Mouse (Mus musculus) spleen, adult 12 weeks (tissue): ENCODE data around the gene Ctnna2.

Source experiments
- DNase-seq: peaks from one replicate; pipeline ENCODE4 v3.0.0; 2022; ENCODE audit warnings: low spot score

Gene Ctnna2

DNA sequence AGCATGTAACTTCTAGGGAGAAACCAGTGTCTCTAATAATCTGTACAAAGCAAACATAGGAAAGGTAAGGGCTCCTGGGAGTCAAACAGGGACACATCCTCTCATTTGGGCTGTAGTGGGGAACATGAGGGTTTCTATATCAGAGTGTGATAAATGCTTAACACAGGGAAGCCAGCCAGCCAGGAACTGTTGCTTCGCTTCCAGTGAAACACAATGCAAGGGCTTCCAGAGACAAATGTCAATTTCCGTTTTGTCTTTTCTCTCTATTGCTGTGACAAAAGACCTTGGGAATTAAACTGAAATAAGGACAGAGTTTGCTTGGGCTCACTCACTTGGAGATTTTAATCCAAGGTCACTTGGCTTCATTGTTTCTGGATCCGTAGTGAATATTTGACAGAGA lies 162.4 kb downstream of the Ctnna2 start:
- DNase-seq: no peak

DNA sequence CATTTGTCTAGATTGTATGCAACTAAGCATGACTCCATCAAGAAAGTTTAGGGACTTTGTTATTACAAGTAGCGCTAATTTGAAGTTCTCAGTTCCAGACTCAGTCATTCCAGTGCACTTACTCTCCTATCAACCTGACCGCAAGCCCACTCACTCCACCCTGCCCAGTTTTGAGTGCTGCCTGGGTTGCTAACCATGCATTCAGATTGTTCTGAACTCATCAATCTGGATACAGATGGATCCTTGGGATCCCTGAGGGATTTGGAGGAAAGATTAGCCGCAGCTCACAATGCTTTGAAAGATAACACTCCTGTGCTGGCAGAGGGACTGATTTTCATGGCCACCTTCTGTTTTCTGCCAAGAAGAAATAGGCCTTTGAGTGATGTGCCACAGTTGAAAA lies 168.5 kb downstream of the Ctnna2 start:
- DNase-seq: no peak

DNA sequence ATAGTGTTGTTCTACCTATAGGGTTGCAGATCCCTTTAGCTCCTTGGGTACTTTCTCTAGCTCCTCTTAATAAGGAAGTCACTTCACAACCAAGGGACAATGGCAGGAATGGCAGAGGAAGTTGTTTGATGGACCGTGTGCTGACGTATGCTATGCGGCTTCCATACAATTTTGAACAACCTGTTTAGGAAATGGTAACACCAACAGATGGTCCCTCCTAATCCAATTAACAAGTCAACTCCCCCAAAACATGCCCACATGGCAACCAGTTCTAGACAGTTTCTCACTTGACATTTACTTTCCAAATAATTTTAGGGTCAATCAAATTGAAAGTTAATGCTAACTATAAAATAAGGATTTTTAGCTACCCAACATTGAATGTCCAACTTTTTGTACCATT lies 176.9 kb downstream of the Ctnna2 start:
- no peak for DNase-seq

DNA sequence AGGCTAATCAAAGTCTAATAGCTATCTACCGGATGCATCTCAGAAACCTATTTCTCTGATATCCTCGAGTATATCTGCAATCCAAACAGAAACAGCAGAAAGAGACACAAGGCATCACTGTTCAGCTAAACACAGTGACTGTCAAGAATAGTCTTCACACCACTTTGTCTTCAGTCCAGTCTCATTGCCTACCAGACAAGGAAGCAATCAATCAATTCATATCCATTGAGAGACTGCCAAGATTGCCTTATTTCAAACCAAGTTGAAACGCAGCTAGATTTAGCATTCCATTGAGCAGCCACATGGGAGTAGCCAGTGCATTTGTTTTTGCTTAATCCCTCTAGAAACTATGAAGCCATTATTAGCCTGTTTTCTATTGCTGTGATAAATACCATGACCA lies 196.2 kb downstream of the Ctnna2 start:
- DNase-seq: no peak

DNA sequence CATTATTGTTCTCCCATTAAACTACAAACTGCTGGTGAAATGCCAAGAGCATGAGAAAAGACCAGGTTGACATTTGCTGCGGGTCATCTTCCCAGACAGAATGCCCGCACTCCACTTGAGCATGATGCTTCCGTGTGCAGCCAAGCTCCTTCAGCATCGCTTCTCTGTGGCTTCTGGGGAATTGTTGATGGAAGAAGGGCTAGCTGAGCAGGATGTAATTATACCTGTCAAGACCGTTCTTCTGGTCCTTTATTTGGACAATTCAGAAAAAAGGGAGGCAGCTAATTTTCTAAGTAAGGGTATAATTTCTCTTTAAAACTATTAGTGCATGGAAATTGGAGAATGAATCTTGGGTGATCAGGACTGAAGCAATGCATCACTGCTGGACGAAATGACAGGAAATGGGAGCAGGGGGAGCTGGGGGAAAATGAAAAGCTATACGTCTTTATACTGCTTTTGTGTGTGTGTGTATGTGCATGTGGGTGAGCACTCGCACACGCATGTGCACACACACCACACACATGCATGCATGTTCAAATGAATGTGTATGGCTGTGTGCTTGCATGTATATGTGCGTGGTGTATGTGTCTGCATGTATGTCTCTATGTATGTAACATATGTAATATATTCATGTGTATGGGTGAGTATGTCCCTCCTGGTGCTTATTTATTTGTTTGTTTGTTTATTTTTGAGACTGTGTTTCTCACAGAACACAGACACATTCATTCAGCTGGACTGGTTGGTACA lies 211.0 kb downstream of the Ctnna2 start:
- no peak for DNase-seq

DNA sequence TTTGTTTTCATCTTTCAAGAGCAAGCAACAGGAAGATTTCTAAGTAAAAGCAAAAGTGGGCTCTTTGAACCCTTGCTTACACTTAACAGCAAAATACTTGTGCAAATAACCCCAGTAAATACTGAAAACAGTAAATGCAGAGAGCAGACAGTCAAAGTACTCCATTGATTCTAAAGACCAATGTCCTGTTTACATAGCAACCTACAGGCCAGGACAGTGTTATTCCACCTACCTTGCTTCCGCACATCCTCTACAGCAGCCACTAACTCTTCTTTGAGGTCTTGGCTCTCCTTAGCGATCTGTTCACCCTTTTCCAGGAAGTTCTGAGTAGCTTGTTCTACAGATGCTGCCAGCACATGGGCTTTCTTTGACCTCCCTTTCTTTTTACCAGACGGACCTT lies 221.3 kb downstream of the Ctnna2 start:
- no peak for DNase-seq

DNA sequence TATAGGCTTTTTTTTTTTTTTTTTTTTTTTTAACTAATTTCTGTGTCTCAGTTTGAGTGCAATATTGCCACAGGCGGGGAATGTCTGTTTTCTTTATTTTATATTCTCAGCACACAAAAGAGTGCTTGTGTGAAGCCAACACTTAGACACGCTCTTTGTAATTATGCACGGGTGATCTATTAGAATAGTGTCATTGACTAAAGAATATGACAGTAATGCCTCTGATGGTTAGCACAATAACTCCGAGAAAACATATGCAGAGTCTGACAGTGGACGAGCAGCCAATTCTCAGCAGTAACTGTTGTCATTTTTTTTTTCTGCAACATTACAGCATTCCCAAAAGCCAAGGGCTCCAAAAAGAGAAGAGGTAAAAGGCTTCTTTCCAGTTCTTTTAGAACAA lies 234.1 kb downstream of the Ctnna2 start:
- no peak for DNase-seq

DNA sequence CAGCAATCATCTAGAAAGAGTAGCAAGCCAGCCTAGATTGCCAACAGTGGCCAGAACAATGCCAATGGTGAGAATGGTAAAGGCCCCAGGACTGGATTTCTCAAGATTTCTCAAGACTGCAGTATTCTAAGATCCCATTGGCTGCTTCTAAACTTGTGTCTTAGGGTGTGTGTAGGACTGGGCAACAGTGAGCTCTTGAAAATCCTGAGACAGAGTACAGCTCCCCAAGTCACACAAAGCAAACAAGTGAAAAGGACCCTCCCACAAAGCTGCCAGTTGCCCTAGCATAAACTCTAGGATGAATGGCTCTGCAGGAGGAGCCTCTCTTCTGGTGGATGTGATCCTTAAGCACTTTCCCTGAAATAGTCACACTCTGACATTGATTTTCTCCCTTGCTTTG lies 235.8 kb downstream of the Ctnna2 start:
- DNase-seq: no peak

DNA sequence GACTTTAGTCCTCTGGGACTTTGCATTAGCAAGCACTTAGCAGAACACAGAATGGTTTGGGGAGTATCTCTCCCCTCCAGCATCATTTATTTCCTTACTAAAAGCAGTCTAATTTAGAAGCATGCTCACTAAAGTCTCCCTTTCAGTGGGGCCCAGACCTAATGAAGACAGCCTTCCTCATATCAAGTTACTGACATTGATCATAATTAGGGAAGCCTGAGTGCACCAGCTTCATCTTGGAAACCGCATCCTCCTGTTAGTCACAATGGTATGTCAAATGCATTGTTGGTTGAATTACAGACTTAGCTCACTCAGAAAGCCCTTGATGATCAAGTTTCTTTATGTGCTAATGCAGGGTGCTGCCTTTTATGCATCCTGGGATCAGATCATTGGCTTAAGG lies 236.5 kb downstream of the Ctnna2 start:
- no peak for DNase-seq

DNA sequence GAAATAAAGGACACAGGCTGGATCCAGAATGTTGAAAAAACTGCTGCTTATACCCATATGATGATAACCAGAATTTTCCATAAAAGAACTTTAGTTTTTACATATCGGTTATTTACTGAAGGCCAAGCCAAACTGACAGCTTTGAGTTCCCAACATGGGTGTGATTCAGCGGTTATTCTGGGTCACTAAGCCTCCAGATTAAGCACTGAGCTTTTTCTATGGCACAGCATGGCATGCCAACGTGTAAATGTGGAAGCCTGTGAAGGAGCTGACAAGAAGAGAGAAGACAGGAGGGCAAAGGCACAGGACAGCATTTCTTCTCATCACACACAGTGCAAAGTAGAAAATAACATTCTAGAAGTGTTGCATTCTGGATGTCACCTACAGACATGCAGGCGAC lies 240.9 kb downstream of the Ctnna2 start:
- DNase-seq: no peak

DNA sequence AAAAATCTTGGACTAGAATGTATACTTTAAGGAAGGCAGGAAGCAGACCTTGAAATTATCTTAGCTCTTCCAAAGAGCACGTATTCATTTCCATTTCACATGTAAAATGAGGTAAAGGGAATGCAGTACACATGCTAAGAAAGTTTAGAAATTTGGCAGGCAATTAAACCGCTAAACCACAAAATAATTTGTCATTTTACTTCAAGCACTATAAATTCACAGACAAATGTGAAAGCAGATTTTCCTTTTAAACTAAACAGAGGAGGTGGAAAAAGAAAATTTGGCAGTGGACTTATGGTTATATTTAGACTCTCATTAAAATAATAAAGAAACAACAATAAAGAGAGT lies 254.6 kb downstream of the Ctnna2 start:
- DNase-seq: no peak

DNA sequence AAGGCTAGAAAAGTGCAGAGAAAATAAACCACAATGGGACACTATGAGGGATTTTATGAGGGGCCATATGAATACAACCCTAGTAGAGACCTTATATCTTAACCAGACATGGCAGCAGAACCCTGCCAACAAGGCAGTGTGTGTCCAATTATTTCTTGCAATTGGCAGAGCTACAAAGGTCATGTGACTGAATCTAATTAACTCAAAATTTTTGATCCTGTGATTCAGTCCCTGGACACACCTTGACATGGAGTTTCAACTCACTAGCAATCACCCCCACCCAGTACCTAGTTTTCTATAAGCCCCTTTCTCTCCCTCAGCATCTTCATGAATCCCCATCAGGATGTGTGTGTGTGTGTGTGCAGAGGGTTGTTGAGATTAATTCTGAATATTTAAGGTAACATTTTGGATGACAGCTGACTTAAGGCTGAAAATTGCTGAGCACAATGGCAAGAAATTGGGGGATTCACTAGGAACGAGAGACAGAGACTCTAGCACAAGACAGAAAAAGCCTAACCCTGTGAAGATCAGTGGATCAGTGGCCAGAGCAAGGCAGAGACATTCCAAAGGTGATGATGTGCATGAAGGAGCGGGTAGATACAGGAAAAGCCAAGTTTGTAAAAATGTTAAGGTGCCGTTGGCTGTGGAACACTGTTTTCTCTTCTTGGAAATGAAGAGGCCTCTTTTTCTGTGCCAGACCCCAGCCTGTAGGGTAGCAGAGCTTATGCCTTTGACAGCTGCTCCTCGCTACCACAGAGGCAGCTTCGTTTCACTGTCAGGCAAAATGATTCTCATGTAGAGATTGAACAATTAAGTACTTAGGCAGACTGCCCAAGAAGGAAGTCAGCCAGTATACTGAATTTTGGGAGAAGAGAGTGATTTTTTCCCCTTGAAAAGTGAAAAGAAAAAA lies 255.2 kb downstream of the Ctnna2 start:
- DNase-seq: no peak

DNA sequence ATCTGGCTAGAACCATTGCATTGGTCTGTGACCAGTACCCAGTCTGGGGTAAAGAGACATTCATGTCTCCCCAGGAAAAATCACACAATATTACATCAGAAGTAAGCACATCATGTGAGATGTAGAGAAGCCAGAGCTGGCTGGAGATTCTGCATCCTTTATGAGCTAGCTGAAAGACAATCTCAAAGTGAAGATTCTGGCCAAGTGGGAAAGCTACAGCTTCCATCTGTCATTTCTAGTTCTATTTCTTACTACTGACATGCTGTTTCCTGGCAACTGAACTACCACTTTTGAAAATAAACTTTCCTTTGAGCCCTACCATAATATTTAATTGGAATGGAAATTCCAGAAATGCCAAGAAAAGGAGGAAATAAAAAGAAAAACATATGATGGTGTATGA lies 285.4 kb downstream of the Ctnna2 start:
- DNase-seq: no peak

DNA sequence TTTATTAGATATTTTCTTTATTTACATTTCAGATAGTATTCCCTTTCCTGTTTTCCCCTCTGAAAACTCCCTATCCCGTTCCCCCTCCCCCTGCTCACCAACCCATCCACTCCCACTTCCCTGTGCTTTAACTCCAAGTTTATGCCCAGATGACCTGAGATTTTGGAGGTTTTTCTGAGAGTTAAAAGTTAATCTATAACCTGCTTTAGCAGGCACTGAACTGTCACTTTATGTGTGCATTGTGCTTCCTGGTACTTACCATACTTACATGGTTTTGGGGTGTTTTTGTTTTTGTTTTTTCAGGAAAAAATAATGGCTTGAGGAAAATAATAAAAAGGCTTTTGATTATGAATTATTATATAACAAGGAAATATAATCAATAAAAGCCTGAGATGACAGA lies 292.3 kb downstream of the Ctnna2 start:
- DNase-seq: no peak

DNA sequence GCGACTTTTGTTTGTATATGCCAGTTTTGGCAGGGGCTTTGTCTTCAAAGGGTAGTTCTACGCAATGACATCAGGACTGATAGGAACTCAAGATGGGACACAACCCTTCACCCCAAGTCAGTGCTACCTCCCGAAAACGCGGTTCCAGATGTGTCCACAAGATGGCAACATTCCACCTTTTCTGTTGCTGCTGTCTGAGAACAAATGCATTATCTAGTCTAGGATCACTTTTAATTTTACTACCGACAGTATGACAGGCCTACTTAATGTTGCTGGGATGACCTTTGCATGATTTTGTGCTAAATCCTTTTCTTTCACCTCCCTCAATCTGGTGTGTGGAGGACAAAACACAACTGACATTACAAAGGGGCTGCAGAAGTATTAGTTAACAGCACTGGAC lies 329.4 kb downstream of the Ctnna2 start:
- DNase-seq: no peak

DNA sequence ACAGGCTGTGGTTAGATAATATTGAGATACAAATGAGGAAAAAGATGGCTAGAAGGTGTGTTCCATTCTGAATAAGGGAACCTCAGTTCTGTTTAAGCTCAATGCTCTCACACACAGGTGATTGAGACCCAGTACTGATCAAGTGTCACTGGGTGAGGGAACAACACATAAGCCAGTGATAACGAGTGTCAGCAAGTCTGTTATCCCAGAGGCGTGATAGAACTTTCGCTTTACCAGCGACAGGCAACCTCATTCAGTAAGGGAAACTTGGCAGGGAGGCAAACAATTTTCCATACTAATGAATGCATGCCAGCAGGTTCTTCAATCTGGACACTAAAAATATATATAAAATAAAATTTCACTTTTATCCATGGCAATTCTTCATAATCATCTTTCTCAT lies 334.9 kb downstream of the Ctnna2 start:
- DNase-seq: no peak

DNA sequence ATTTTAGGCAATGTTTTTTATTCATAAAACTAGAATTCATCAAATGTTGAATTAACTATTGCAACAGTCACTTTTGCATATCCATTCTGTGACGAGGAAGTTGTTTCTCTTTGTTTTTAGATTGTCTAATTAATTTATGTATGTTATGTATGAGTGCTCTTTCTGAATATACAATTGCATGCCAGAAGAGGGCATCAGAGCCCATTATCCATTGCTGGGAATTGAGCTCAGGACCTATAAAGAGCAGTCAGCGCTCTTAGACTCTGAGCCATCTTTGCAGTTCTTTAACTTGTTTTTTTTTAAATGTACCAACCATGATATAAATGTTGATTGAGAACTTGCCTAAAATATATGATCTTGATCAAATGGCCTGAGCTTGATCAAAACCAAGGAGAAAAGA lies 340.7 kb downstream of the Ctnna2 start:
- DNase-seq: no peak

DNA sequence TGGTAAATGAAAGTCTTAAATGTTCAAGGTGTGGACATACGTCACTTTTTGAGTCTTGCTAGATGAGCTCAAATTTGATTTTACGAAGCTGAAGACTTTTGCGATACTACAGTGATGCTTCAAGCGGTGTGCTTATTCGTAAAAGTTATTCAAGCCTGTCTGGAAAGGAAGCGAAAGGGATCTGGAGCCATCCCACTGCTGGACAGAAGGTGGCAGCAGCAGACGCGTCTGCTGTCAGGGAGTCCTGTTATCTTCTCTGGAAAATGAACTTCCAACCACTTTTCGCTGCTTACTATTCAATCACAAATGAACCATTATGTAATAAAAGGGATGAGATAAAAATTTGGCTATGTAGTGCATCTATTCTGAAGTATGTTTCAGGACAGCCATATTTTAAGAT lies 345.5 kb downstream of the Ctnna2 start:
- DNase-seq: no peak

DNA sequence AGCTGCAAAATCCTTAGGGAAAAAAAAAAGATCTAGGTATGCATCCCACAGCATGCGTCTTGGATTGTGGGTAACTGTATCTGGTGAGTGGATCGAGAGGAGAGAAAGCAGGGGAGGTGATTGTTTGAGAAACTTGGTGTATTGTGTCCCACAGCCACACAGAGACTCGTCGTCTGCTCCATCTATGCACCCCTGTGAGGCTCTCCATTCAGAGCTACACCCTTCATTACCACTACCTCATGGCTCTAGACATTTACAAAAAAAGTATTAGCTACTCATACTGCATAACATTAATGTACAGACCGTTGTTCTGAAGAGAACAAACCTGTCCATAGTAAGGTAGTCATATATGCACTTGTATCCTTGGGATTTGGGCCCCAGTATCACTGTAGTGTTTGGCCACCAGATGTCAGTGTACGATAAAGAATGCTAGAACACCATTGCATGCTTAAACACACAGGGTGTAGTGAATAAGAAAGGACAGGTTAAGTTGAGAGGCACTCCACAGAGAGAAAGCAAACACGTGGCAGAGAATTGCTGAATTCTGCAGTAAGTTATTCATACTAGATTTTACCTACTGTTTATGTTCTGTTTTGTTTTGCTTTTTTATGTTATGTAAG lies 350.8 kb downstream of the Ctnna2 start:
- no peak for DNase-seq

DNA sequence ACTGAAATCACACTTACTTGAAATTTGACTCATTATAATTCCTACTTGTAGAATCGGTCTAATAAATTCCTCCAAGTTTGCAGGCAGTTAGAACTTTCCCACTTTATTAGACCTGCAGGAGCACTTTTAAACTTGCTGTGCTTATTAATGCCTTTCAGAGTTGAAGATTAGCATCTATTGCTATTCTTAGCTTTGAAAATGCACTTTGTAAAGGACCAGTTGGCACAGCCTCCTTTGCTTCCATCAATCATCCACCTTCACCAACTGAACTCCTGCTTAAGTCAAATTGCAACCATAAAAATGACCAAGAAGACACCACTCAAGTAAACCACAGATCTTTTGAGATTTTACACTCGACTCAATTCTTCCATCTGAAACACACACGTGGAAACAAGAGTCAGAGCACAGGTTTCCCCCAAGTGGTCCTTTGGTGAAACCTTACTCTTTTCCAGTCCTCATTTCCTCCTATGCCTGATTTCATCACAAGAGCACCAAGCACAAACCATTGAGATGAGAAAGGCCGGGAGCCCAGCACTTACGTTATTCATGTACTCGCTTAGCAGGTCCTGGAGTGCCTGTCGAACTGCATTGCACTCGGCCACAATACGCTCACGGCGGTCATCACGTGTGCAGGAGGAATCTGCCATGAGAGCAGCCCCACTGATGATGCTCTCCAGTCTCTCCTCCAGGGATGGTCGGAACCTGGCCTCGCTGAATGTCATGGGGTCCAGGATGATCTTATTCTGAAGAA lies 374.7 kb downstream of the Ctnna2 start:
- no peak for DNase-seq

DNA sequence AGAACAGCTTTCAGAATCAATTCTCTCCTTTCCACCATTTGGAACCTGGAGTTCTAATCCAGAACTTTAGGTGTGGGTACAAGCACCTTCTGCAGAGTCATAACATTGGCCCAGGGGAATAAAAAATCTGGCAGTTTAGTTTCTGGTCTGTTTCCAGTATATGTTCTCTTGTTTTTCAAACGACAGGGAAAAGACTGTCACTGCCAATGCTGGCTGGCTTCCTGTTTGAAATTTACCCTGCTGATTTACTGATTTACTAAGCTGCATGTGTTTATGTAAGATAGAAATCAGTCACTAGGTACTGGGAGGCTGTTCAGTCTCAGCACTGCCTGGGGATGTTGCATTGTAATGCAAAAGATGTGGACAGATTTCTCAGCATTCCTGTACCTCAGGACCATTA lies 375.6 kb downstream of the Ctnna2 start:
- DNase-seq: no peak

DNA sequence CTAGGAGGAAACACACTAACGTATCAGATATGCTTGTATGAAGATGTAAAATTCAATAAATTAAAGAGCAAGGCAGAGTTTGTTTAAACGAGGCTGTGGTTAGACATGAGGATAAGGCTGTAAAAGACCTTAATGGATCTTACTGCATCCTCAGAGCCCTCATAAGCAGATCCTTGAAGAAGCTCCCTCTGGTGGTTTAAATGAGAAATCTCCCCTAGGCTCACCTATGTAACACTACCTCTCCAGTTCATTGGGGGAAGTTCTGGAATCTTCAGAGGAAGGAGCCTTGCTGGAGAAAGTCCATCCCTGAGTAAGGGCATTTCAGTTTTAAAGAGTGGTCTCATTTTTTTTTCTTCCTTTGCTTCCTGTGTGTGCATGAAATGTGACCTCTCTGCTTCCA lies 380.3 kb downstream of the Ctnna2 start:
- DNase-seq: no peak

DNA sequence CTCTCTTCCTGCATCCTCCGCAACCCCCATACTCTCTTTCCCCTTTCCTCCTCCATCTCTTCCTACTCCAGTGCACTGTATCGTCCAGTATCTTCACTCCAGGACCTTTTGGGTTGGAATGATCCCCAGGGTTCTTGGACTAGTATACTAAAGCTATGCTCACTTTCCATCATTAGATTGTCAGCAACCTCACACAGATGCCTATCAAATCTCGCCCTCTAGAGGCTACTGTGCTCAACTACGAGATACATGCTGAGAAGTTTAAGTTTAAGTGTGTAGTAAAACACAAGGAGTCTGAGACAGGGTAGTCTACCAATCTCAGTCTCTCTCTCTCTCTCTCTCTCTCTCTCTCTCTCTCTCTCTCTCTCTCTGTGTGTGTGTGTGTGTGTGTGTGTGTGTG lies 396.9 kb downstream of the Ctnna2 start:
- no peak for DNase-seq
